Mouse (Mus musculus): ENCODE measurements at regions not wholly inside any gene's neighbourhood (a gene's known extent, or its start where the extent isn't known, plus 50 kb on each side); places are given as distances from the start of the nearest gene placed in this dataset.

- 83% methylated on average over 2 of the region's 2 CpGs for WGBS
- Histone ChIP-seq H3K4me3 (ENCODE audit: low read length) (no peak overlapping the region), H3K4me2 (replicated peaks; ENCODE audit: low read depth, low read length) (no peak overlapping the region), H3K4me1 (ENCODE audit: control insufficient read depth, insufficient read depth, low read length) (no peaks in the 10 kb centered on the region), H3K9me3 (ENCODE audit: control insufficient read depth, low read length) (no peaks in the 10 kb centered on the region), H3K27ac (ENCODE audit: low read depth, low read length) (no peak overlapping the region), H3K27me3 (ENCODE audit: control insufficient read depth, insufficient read depth, low read length) (no peaks in the 10 kb centered on the region), H3K36me3 (ENCODE audit: control insufficient read depth, insufficient read depth, low read length) (no peaks in the 10 kb centered on the region), H3K9ac (ENCODE audit: low read depth, low read length) (no peak overlapping the region)
- ATAC-seq (ENCODE audit: low FRiP score, low TSS enrichment) = no peak
These were observed 312.7 kb upstream of the Cd180 start for GRCm38 (mm10) chr13:102380667-102381066.

- Histone ChIP-seq H3K9me3 (ENCODE audit: control insufficient read depth, low read length) (no peaks in the 10 kb centered on the region), H3K27ac (ENCODE audit: low read depth, low read length) (peak overlapping the region; percentile 60; the same call in 1 of the 2 replicates), H3K9ac (ENCODE audit: low read depth, low read length) (no peak overlapping the region), H3K4me3 (ENCODE audit: low read length) (no peak overlapping the region), H3K36me3 (ENCODE audit: control insufficient read depth, insufficient read depth, low read length) (no peaks in the 10 kb centered on the region), H3K27me3 (ENCODE audit: control insufficient read depth, insufficient read depth, low read length) (no peaks in the 10 kb centered on the region), H3K4me1 (ENCODE audit: control insufficient read depth, insufficient read depth, low read length) (no peaks in the 10 kb centered on the region; the same call in 1 of the 2 replicates), H3K4me2 (replicated peaks; ENCODE audit: low read depth, low read length) (no peak overlapping the region)
- no peak for ATAC-seq (ENCODE audit: low FRiP score, low TSS enrichment)
- WGBS = 66% methylated on average over 2 of the region's 2 CpGs
These were observed 301.4 kb upstream of the Cd180 start for GRCm38 (mm10) chr13:102391911-102392310.

- no peaks in the 10 kb centered on the region for H3K27me3 ChIP-seq (ENCODE audit: control insufficient read depth, insufficient read depth, low read length)
- H3K36me3 ChIP-seq (ENCODE audit: control insufficient read depth, insufficient read depth, low read length) = no peaks in the 10 kb centered on the region
- no peaks in the 10 kb centered on the region for H3K9me3 ChIP-seq (ENCODE audit: control insufficient read depth, low read length)
- WGBS = 25% methylated on average over 10 of the region's 10 CpGs
- H3K4me2 ChIP-seq (replicated peaks; ENCODE audit: low read depth, low read length) = no peak overlapping the region
- no peak overlapping the region for H3K9ac ChIP-seq (ENCODE audit: low read depth, low read length)
- no peak overlapping the region; the same call in 1 of the 2 replicates for H3K27ac ChIP-seq (ENCODE audit: low read depth, low read length)
- H3K4me1 ChIP-seq (ENCODE audit: control insufficient read depth, insufficient read depth, low read length) = no peaks in the 10 kb centered on the region; the same call in 1 of the 2 replicates
- ATAC-seq (ENCODE audit: low FRiP score, low TSS enrichment) = peak; percentile 81
- H3K4me3 ChIP-seq (ENCODE audit: low read length) = no peak overlapping the region
These were observed 300.3 kb upstream of the Cd180 start for GRCm38 (mm10) chr13:102392868-102393661.

GRCm38 (mm10) chr13:102393662-102393970, 299.7 kb upstream of the Cd180 start:
- Histone ChIP-seq H3K9me3 (ENCODE audit: control insufficient read depth, low read length) (no peaks in the 10 kb centered on the region), H3K9ac (ENCODE audit: low read depth, low read length) (no peak overlapping the region), H3K4me3 (ENCODE audit: low read length) (no peak overlapping the region), H3K4me1 (ENCODE audit: control insufficient read depth, insufficient read depth, low read length) (no peaks in the 10 kb centered on the region; the same call in 1 of the 2 replicates), H3K27ac (ENCODE audit: low read depth, low read length) (no peak overlapping the region; the same call in 1 of the 2 replicates), H3K27me3 (ENCODE audit: control insufficient read depth, insufficient read depth, low read length) (no peaks in the 10 kb centered on the region), H3K36me3 (ENCODE audit: control insufficient read depth, insufficient read depth, low read length) (no peaks in the 10 kb centered on the region), H3K4me2 (replicated peaks; ENCODE audit: low read depth, low read length) (no peak overlapping the region)
- WGBS = 44% methylated on average over 2 of the region's 2 CpGs
- ATAC-seq (ENCODE audit: low FRiP score, low TSS enrichment) = peak; percentile 34; the same call in 1 of the 2 replicates

GRCm38 (mm10) chr13:102394057-102394456, 299.3 kb upstream of the Cd180 start:
- Histone ChIP-seq H3K9me3 (ENCODE audit: control insufficient read depth, low read length) (no peaks in the 10 kb centered on the region), H3K36me3 (ENCODE audit: control insufficient read depth, insufficient read depth, low read length) (no peaks in the 10 kb centered on the region), H3K4me2 (replicated peaks; ENCODE audit: low read depth, low read length) (no peak overlapping the region), H3K4me1 (ENCODE audit: control insufficient read depth, insufficient read depth, low read length) (no peaks in the 10 kb centered on the region; the same call in 1 of the 2 replicates), H3K27ac (ENCODE audit: low read depth, low read length) (no peak overlapping the region), H3K4me3 (ENCODE audit: low read length) (no peak overlapping the region), H3K9ac (ENCODE audit: low read depth, low read length) (no peak overlapping the region), H3K27me3 (ENCODE audit: control insufficient read depth, insufficient read depth, low read length) (no peaks in the 10 kb centered on the region)
- no peak for ATAC-seq (ENCODE audit: low FRiP score, low TSS enrichment)
- 39% methylated on average over 3 of the region's 3 CpGs for WGBS

- Histone ChIP-seq H3K36me3 (ENCODE audit: control insufficient read depth, insufficient read depth, low read length) (no peaks in the 10 kb centered on the region), H3K4me2 (replicated peaks; ENCODE audit: low read depth, low read length) (no peak overlapping the region), H3K4me1 (ENCODE audit: control insufficient read depth, insufficient read depth, low read length) (no peaks in the 10 kb centered on the region), H3K27ac (ENCODE audit: low read depth, low read length) (no peak overlapping the region), H3K4me3 (ENCODE audit: low read length) (no peak overlapping the region), H3K9ac (ENCODE audit: low read depth, low read length) (no peak overlapping the region), H3K9me3 (ENCODE audit: control insufficient read depth, low read length) (no peaks in the 10 kb centered on the region), H3K27me3 (ENCODE audit: control insufficient read depth, insufficient read depth, low read length) (no peaks in the 10 kb centered on the region)
- WGBS = 80% methylated on average over 4 of the region's 4 CpGs
- no peak for ATAC-seq (ENCODE audit: low FRiP score, low TSS enrichment)
These were observed 295.9 kb upstream of the Cd180 start for GRCm38 (mm10) chr13:102397411-102397810.

GRCm38 (mm10) chr13:102411840-102412239, 281.5 kb upstream of the Cd180 start:
- no peak for ATAC-seq (ENCODE audit: low FRiP score, low TSS enrichment)
- H3K27me3 ChIP-seq (ENCODE audit: control insufficient read depth, insufficient read depth, low read length) = no peaks in the 10 kb centered on the region
- H3K4me3 ChIP-seq (ENCODE audit: low read length) = no peak overlapping the region
- H3K4me2 ChIP-seq (replicated peaks; ENCODE audit: low read depth, low read length) = no peak overlapping the region
- no peak overlapping the region for H3K9ac ChIP-seq (ENCODE audit: low read depth, low read length)
- no peaks in the 10 kb centered on the region for H3K36me3 ChIP-seq (ENCODE audit: control insufficient read depth, insufficient read depth, low read length)
- H3K4me1 ChIP-seq (ENCODE audit: control insufficient read depth, insufficient read depth, low read length) = no peaks in the 10 kb centered on the region
- no peak overlapping the region for H3K27ac ChIP-seq (ENCODE audit: low read depth, low read length)
- WGBS = 76% methylated on average over 4 of the region's 4 CpGs
- H3K9me3 ChIP-seq (ENCODE audit: control insufficient read depth, low read length) = no peaks in the 10 kb centered on the region

- ATAC-seq (ENCODE audit: low FRiP score, low TSS enrichment) = no peak; the same call in 1 of the 2 replicates
- H3K27ac ChIP-seq (ENCODE audit: low read depth, low read length) = peak overlapping the region; percentile 48; the same call in 1 of the 2 replicates
These were observed 258.9 kb upstream of the Cd180 start for GRCm38 (mm10) chr13:102434372-102434954.

GRCm38 (mm10) chr13:102442676-102443075, 250.7 kb upstream of the Cd180 start:
- ATAC-seq (ENCODE audit: low FRiP score, low TSS enrichment) = no peak
- WGBS = 74% methylated on average over 2 of the region's 2 CpGs

More at GRCm38 (mm10) chr13:102434372-102434954, 258.9 kb upstream of the Cd180 start:
- H3K4me2 ChIP-seq (replicated peaks; ENCODE audit: low read depth, low read length) = no peak overlapping the region
- no peaks in the 10 kb centered on the region for H3K36me3 ChIP-seq (ENCODE audit: control insufficient read depth, insufficient read depth, low read length)
- no peak overlapping the region for H3K9ac ChIP-seq (ENCODE audit: low read depth, low read length)
- WGBS = 31% methylated on average over 3 of the region's 3 CpGs
- no peaks in the 10 kb centered on the region for H3K9me3 ChIP-seq (ENCODE audit: control insufficient read depth, low read length)
- no peaks in the 10 kb centered on the region; the same call in 1 of the 2 replicates for H3K4me1 ChIP-seq (ENCODE audit: control insufficient read depth, insufficient read depth, low read length)
- H3K27me3 ChIP-seq (ENCODE audit: control insufficient read depth, insufficient read depth, low read length) = no peaks in the 10 kb centered on the region
- H3K4me3 ChIP-seq (ENCODE audit: low read length) = no peak overlapping the region

More at GRCm38 (mm10) chr13:102442676-102443075, 250.7 kb upstream of the Cd180 start:
- no peak overlapping the region for H3K4me3 ChIP-seq (ENCODE audit: low read length)
- H3K36me3 ChIP-seq (ENCODE audit: control insufficient read depth, insufficient read depth, low read length) = no peaks in the 10 kb centered on the region
- H3K27me3 ChIP-seq (ENCODE audit: control insufficient read depth, insufficient read depth, low read length) = no peaks in the 10 kb centered on the region
- H3K27ac ChIP-seq (ENCODE audit: low read depth, low read length) = no peak overlapping the region
- H3K9ac ChIP-seq (ENCODE audit: low read depth, low read length) = no peak overlapping the region
- H3K4me2 ChIP-seq (replicated peaks; ENCODE audit: low read depth, low read length) = no peak overlapping the region
- no peaks in the 10 kb centered on the region for H3K4me1 ChIP-seq (ENCODE audit: control insufficient read depth, insufficient read depth, low read length)
- no peaks in the 10 kb centered on the region for H3K9me3 ChIP-seq (ENCODE audit: control insufficient read depth, low read length)
